Mouse (Mus musculus) heart, adult 2 months (tissue): ENCODE data around the gene Htr6. TPM values are rescaled to one million over a fixed set of nuclear protein-coding genes. Genes with fewer than 3 reads are reported as not detected.

Experiments
- DNase-seq, 2 experiments: peaks; one replicate each; pipeline ENCODE4 v3.0.0; 2021
- H3K27ac ChIP-seq: fragments of 200-600 bp; 2 replicates; pipeline ENCODE4 v1.8.1; 2022
- H3K27me3 ChIP-seq: fragments of 200-500 bp; 2 replicates; pipeline ENCODE4 v1.6.1; 2012; ENCODE audit warnings: mild to moderate bottlenecking, low read length, inconsistent platforms, mixed read lengths; ENCODE audit not compliant: control insufficient read depth, insufficient read depth
- H3K36me3 ChIP-seq: fragments of 200-500 bp; 2 replicates; pipeline ENCODE4 v1.6.1; 2012; ENCODE audit warnings: low read length, inconsistent platforms; ENCODE audit not compliant: control insufficient read depth, insufficient read depth
- H3K4me1 ChIP-seq: fragments of 200-500 bp; 2 replicates; pipeline ENCODE4 v1.6.1; 2011; ENCODE audit warnings: low read length; ENCODE audit not compliant: control insufficient read depth, insufficient read depth
- H3K4me3 ChIP-seq: fragments of 200-600 bp; 2 replicates; pipeline ENCODE4 v1.8.1; 2022
- H3K79me2 ChIP-seq: fragments of 200-500 bp; replicated peaks from 2 replicates; pipeline ENCODE4 v1.6.1; 2012; ENCODE audit warnings: mild to moderate bottlenecking, inconsistent platforms, low read length, moderate library complexity, mixed read lengths; ENCODE audit not compliant: control insufficient read depth, insufficient read depth
- H3K9ac ChIP-seq: fragments of 200-500 bp; 2 replicates; pipeline ENCODE4 v1.6.1; 2012; ENCODE audit warnings: low read depth, mild to moderate bottlenecking, control low read depth, inconsistent platforms, low read length, mixed read lengths
- CTCF ChIP-seq: fragments of 200-600 bp; IDR thresholded peaks from 2 replicates; pipeline ENCODE4 v1.8.1; 2022; ENCODE audit warnings: antibody characterized with exemption, mild to moderate bottlenecking, moderate library complexity
- EP300 ChIP-seq: fragments of 200-500 bp; IDR thresholded peaks from 2 replicates; pipeline ENCODE4 v1.6.1; 2011; ENCODE audit warnings: low read depth, low read length, control low read depth; ENCODE audit not compliant: insufficient read depth
- POLR2A ChIP-seq: fragments of 200-500 bp; IDR thresholded peaks from 2 replicates; pipeline ENCODE4 v1.6.1; 2011; ENCODE audit warnings: mild to moderate bottlenecking, low read depth, low read length, control low read depth; ENCODE audit not compliant: insufficient read depth
- whole genome bisulfite sequencing: fragments of 180-500 bp; shearing (Covaris S2); methylation state at CpG from one replicate; pipeline ENCODE4 v1.1.7; 2018; 5-methylcytosine and 5-hydroxymethylcytosine counted together
- intact Hi-C: fragments of 180-260 bp; cut with DNase I; formaldehyde crosslinking; loops from one replicate; pipeline ENCODE4 v1.15.1; 2025
- polyA plus RNA-seq: library from polyadenylated mRNA; depleted of rRNA; stranded (reverse); fragments of >200 nt; gene quantifications from 2 replicates; pipeline ENCODE4 v1.2.3, GENCODE M21; 2012
- total RNA-seq, 2 experiments: library from RNA; stranded (reverse); gene quantifications; 2 replicates each; pipeline ENCODE4 v1.2.3; 2021

Htr6 gene
- total and polyA plus RNA-seq, 3 experiments: not detected

DNA sequence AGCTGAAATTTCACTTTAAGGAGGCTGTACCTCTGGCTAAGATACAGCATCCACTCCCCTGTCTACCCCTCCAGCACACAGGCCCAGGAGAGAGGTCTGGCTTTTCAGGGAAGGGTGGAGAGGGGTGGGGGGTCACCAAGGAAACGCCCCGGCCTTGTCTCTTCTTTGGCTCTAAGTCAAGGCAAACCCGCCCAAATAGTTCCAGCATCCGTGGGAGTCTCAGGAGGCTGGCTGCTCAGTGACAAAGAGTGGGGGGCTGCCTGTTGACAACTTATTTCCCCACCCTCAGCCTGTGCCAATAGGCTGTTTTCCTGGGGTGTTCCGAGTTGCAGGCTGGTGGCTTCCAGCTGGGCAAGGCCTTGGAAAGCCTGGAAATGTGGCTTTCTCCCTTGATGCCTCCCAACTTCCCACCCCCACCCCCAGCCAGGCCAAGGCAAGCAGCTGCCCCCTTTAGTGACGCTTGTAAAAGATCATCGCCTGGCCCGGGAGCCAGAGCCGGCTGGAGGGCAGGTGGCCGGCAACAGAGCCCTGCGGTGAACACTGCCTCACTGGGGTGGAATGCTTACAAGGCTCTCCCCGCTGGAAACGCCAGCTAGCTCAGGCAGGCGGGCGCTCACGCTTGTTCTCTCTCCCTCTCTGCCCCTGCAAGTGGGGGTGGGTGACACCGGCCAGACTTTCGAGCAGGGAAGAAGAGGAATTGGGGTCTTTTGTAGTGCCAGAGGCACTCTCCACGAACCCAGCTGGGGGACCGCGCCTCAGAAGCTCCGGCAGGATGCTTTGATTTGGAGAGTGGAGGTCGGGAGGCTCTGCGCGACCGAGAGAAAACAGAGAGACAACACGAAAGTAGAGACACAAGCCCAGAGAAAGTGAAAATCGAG is 16.3 kb upstream of the Htr6 start:
- Histone ChIP-seq H3K36me3 (no peaks in the 10 kb centered on the region), H3K27me3 (peaks cover 1% of the 10 kb centered on the region; the same call in 1 of the 2 replicates), H3K9ac (peak overlapping the region; percentile 84), H3K4me3 (peak overlapping the region; percentile 64), H3K27ac (peak overlapping the region; percentile 79), H3K4me1 (0 out of 2 replicates have a peak, but pooled peaks cover 1% of the 10 kb centered on the region), H3K79me2 (no peaks in the 10 kb centered on the region)
- DNase-seq: peak; percentile 40 to 60
- WGBS: 9% methylated on average over 28 of the region's 28 CpGs
- intact Hi-C loops: no loop called here
- TF ChIP-seq CTCF (no peak), EP300 (no peak), POLR2A (no peak)

DNA sequence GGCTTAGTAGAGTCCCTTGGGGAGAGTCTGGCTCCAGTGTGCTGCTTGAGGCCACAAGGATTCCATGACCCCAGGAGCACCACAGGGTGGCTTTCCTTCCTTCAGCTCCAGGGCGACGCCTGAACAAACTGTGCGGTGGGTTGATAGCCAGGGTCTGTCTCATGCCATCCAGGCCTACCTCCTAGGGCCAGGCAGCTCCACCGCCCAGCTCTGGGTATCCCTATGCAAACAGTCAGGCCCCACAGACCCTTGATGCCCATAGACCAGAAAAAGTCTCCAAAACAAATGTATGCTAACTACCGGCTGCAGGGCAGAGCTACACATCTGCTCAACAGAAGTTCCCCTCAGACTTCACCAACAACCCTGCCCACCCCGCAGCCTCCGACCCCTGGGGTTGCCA is 15.7 kb upstream of the Htr6 start:
- H3K36me3 ChIP-seq: no peaks in the 10 kb centered on the region
- 67% methylated on average over 7 of the region's 7 CpGs for WGBS
- 0 out of 2 replicates have a peak, but pooled peaks cover 1% of the 10 kb centered on the region for H3K4me1 ChIP-seq
- peaks cover 1% of the 10 kb centered on the region; the same call in 1 of the 2 replicates for H3K27me3 ChIP-seq
- H3K9ac ChIP-seq: no peak overlapping the region
- no peaks in the 10 kb centered on the region for H3K79me2 ChIP-seq
- TF ChIP-seq EP300 (no peak), POLR2A (no peak)
- DNase-seq: peak in 1 of 2 experiments; percentile 32
- intact Hi-C loops: no loop called here
- peak overlapping the region; percentile 64; the same call in 1 of the 2 replicates for H3K4me3 ChIP-seq
- H3K27ac ChIP-seq: peak overlapping the region; percentile 28; the same call in 1 of the 2 replicates

GRCm38 (mm10) chr4:139090303-139090940 is 15.1 kb upstream of the Htr6 start:
- no peaks in the 10 kb centered on the region for H3K79me2 ChIP-seq
- peak in 1 of 2 experiments; percentile 43 for DNase-seq
- no peak for TF ChIP-seq CTCF
- TF ChIP-seq EP300: no peak
- no peak overlapping the region for H3K9ac ChIP-seq
- H3K4me3 ChIP-seq: no peak overlapping the region
- H3K27ac ChIP-seq: no peak overlapping the region
- WGBS: 66% methylated on average over 15 of the region's 15 CpGs
- H3K36me3 ChIP-seq: no peaks in the 10 kb centered on the region
- H3K4me1 ChIP-seq: 0 out of 2 replicates have a peak, but pooled peaks cover 1% of the 10 kb centered on the region
- intact Hi-C loops: no loop called here
- peaks cover 1% of the 10 kb centered on the region; the same call in 1 of the 2 replicates for H3K27me3 ChIP-seq

GRCm38 (mm10) chr4:139088982-139089671 is 13.8 kb upstream of the Htr6 start:
- no peak for DNase-seq
- Histone ChIP-seq H3K79me2 (no peaks in the 10 kb centered on the region), H3K4me3 (no peak overlapping the region), H3K36me3 (no peaks in the 10 kb centered on the region), H3K9ac (no peak overlapping the region), H3K4me1 (0 out of 2 replicates have a peak, but pooled peaks cover 1% of the 10 kb centered on the region), H3K27me3 (peaks cover 1% of the 10 kb centered on the region; the same call in 1 of the 2 replicates), H3K27ac (no peak overlapping the region)
- WGBS: 66% methylated on average over 9 of the region's 9 CpGs
- intact Hi-C loops: loop anchor here (5.0 kb wide), 1 partner anchor 143 kb away; no protein-coding TSS in a partner anchor
- no peak for TF ChIP-seq EP300
- TF ChIP-seq CTCF: no peak
- no peak for TF ChIP-seq POLR2A

DNA sequence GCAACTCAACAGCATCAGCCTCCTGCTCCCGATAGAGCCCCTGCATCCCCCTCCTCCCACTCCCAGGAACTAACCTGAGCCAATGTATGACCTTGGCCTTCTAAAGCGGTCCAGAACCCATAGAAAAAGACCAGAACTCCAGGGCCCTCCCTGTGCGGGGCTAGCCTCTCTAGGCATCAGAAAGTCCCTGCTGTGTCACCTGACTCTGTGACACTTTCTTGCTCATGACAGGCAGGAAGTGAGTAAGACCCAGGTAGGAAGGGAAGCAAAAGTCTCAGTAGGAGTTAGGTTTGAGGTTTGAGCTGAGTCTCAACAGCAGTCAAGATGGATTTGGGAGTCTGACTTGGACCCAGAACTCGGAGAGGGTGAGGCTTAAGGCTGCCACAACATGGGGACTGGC is 11.6 kb upstream of the Htr6 start:
- Histone ChIP-seq H3K27me3 (peaks cover under 1% of the 10 kb centered on the region; the same call in 1 of the 2 replicates), H3K4me1 (0 out of 2 replicates have a peak, but pooled peaks cover 1% of the 10 kb centered on the region), H3K27ac (no peak overlapping the region), H3K4me3 (no peak overlapping the region), H3K79me2 (no peaks in the 10 kb centered on the region), H3K9ac (no peak overlapping the region), H3K36me3 (no peaks in the 10 kb centered on the region)
- intact Hi-C loops: loop anchor here (1.0 to 5.0 kb wide), 5 partner anchors 96 to 250 kb away; no protein-coding TSS in a partner anchor
- TF ChIP-seq POLR2A (no peak), CTCF (no peak), EP300 (no peak)
- DNase-seq: no peak
- 75% methylated on average over 4 of the region's 4 CpGs for WGBS
